Comparison of ENCODE assay signal across 8 mouse cellular contexts in genomic region chr4:122837180-122837730, GRCm38 (mm10). TPM values are rescaled to one million over a fixed set of nuclear protein-coding genes. Genes with fewer than 3 reads are reported as not detected.
DNase-seq lines count a peak whose midpoint lies in the region; ATAC-seq and TF ChIP-seq lines count a peak whose summit lies in the region.

No protein-coding gene starts in this region.

- H3K4me2 ChIP-seq in heart, embryonic 13.5 days = peak overlapping the region; percentile 94
- peak overlapping the region; percentile 83 for H3K4me2 ChIP-seq in hindbrain, embryonic 12.5 days (replicated peaks)

- peak overlapping the region; percentile 89; the same call in 1 of the 2 replicates for H3K4me3 ChIP-seq in heart, embryonic 13.5 days
- H3K4me3 ChIP-seq in heart, embryonic 10.5 days = no peak overlapping the region
- H3K4me3 ChIP-seq in G1E (ENCODE audit: low read depth, low read length) = peak overlapping the region; percentile 89; the same call in 1 of the 2 replicates
- H3K4me3 ChIP-seq in hindbrain, embryonic 12.5 days = no peak overlapping the region
- H3K4me3 ChIP-seq in midbrain, embryonic 10.5 days = peak overlapping the region; percentile 89

- H3K27me3 ChIP-seq in heart, embryonic 13.5 days (replicated peaks) = no peaks in the 10 kb centered on the region
- H3K27me3 ChIP-seq in heart, embryonic 10.5 days (ENCODE audit: insufficient read depth, poor library complexity, severe bottlenecking) = no peaks in the 10 kb centered on the region
- H3K27me3 ChIP-seq in G1E (ENCODE audit: insufficient read depth, low read length) = no peaks in the 10 kb centered on the region
- no peaks in the 10 kb centered on the region for H3K27me3 ChIP-seq in hindbrain, embryonic 12.5 days
- H3K27me3 ChIP-seq in midbrain, embryonic 10.5 days (ENCODE audit: low read depth, poor library complexity, severe bottlenecking) = no peaks in the 10 kb centered on the region

- no peak for ATAC-seq in heart, embryonic 13.5 days (ENCODE audit: extremely low read depth, insufficient number of reproducible peaks, low FRiP score, low TSS enrichment)
- ATAC-seq in G1E (ENCODE audit: extremely low read depth, insufficient number of reproducible peaks, low FRiP score, poor library complexity, severe bottlenecking) = no peak
- ATAC-seq in hindbrain, embryonic 12.5 days (ENCODE audit: low FRiP score) = no peak

- no peak overlapping the region for H3K9ac ChIP-seq in heart, embryonic 13.5 days
- H3K9ac ChIP-seq in hindbrain, embryonic 12.5 days = no peak overlapping the region

- TF ChIP-seq CTCF in G1E (IDR thresholded peaks at IDR 0.05; ENCODE audit: low read depth, low read length) = no peak

- H3K27ac ChIP-seq in heart, embryonic 13.5 days (replicated peaks) = no peak overlapping the region
- H3K27ac ChIP-seq in heart, embryonic 10.5 days = no peak overlapping the region
- H3K27ac ChIP-seq in hindbrain, embryonic 12.5 days = no peak overlapping the region
- no peak overlapping the region for H3K27ac ChIP-seq in midbrain, embryonic 10.5 days (replicated peaks)

- peaks cover 28% of the 10 kb centered on the region for H3K4me1 ChIP-seq in heart, embryonic 13.5 days
- peaks cover 10% of the 10 kb centered on the region; the same call in 1 of the 2 replicates for H3K4me1 ChIP-seq in heart, embryonic 10.5 days
- peaks cover 23% of the 10 kb centered on the region for H3K4me1 ChIP-seq in G1E (ENCODE audit: insufficient read depth, low read depth, low read length)
- peaks cover 17% of the 10 kb centered on the region for H3K4me1 ChIP-seq in hindbrain, embryonic 12.5 days
- H3K4me1 ChIP-seq in midbrain, embryonic 10.5 days = peaks cover 40% of the 10 kb centered on the region

- 0 out of 2 replicates have a peak, but pooled peaks cover 3% of the 10 kb centered on the region for H3K9me3 ChIP-seq in heart, embryonic 13.5 days
- H3K9me3 ChIP-seq in heart, embryonic 10.5 days = no peaks in the 10 kb centered on the region
- no peaks in the 10 kb centered on the region for H3K9me3 ChIP-seq in G1E (replicated peaks)
- H3K9me3 ChIP-seq in hindbrain, embryonic 12.5 days (replicated peaks) = no peaks in the 10 kb centered on the region
- peaks cover 6% of the 10 kb centered on the region; the same call in 1 of the 2 replicates for H3K9me3 ChIP-seq in midbrain, embryonic 10.5 days (replicated peaks)

- 68% methylated on average over 6 of the region's 6 CpGs for WGBS in heart, embryonic 13.5 days
- WGBS in heart, embryonic 10.5 days = 73% methylated on average over 6 of the region's 6 CpGs
- 79% methylated on average over 6 of the region's 6 CpGs for WGBS in hindbrain, embryonic 12.5 days
- WGBS in midbrain, embryonic 10.5 days = 68% methylated on average over 6 of the region's 6 CpGs

- DNase-seq in heart, embryonic 10.5 days (ENCODE audit: low spot score) = no peak
- DNase-seq in G1E (ENCODE audit: low spot score) = no peak
- DNase-seq in midbrain, embryonic 10.5 days (ENCODE audit: low spot score) = no peak
- DNase-seq in kidney, postnatal 36 days = no peak
- no peak for DNase-seq in right cerebral cortex, adult 2 months (ENCODE audit: low spot score in 2 of 2)
- DNase-seq in spleen, adult 12 weeks (ENCODE audit: low spot score) = no peak

- peaks cover 16% of the 10 kb centered on the region for H3K36me3 ChIP-seq in heart, embryonic 13.5 days
- peaks cover 18% of the 10 kb centered on the region for H3K36me3 ChIP-seq in heart, embryonic 10.5 days
- H3K36me3 ChIP-seq in G1E (replicated peaks) = peaks cover 18% of the 10 kb centered on the region
- H3K36me3 ChIP-seq in hindbrain, embryonic 12.5 days = peaks cover 10% of the 10 kb centered on the region; the same call in 1 of the 2 replicates
- H3K36me3 ChIP-seq in midbrain, embryonic 10.5 days = peaks cover 22% of the 10 kb centered on the region

RNA-seq across cellular contexts. Expression of gene Ppt1, which starts 1.2 kb away (rescaled TPM):
- polyA plus RNA-seq in heart, embryonic 13.5 days (2015; fragmentation: Nextera tagmentation; extraction: Ambion mirVana) = 61.2 and 65.4 TPM in 2 replicates
- polyA plus RNA-seq in heart, embryonic 10.5 days (2016; fragmentation: Nextera tagmentation; extraction: Ambion mirVana) = 55.0 and 64.3 TPM in 2 replicates
- 70.4 and 70.9 TPM in 2 replicates for total RNA-seq in G1E (2014; fragmentation: Nextera tagmentation)
- 52.0 and 56.7 TPM in 2 replicates for total RNA-seq in G1E (2017)
- 6.6 and 9.3 TPM in 2 replicates for polyA plus RNA-seq in G1E (2012)
- 73.1 and 73.5 TPM in 2 replicates for polyA plus RNA-seq in hindbrain, embryonic 12.5 days (2016; fragmentation: Nextera tagmentation; extraction: Ambion mirVana)
- 64.7 and 69.3 TPM in 2 replicates for polyA plus RNA-seq in midbrain, embryonic 10.5 days (2016; fragmentation: Nextera tagmentation; extraction: Ambion mirVana)

RNA-seq across cellular contexts. Expression of gene Cap1, which starts 48.6 kb away (rescaled TPM):
- polyA plus RNA-seq in heart, embryonic 13.5 days (2015; fragmentation: Nextera tagmentation; extraction: Ambion mirVana) = 49.7 and 50.8 TPM in 2 replicates
- polyA plus RNA-seq in heart, embryonic 10.5 days (2016; fragmentation: Nextera tagmentation; extraction: Ambion mirVana) = 21.7 and 56.6 TPM in 2 replicates
- total RNA-seq in G1E (2014; fragmentation: Nextera tagmentation) = 186 and 190 TPM in 2 replicates
- total RNA-seq in G1E (2017) = 230 and 256 TPM in 2 replicates
- polyA plus RNA-seq in G1E (2012) = 21.1 and 28.2 TPM in 2 replicates
- polyA plus RNA-seq in hindbrain, embryonic 12.5 days (2016; fragmentation: Nextera tagmentation; extraction: Ambion mirVana) = 55.6 and 70.6 TPM in 2 replicates
- polyA plus RNA-seq in midbrain, embryonic 10.5 days (2016; fragmentation: Nextera tagmentation; extraction: Ambion mirVana) = 69.4 and 79.4 TPM in 2 replicates

Comparison
In these comparisons a context has a peak if more than half of its experiments do, and no peak if none do; other contexts are left out.
1. H3K4me3 ChIP-seq: peak in heart, embryonic 13.5 days (single experiment), G1E (single experiment) and midbrain, embryonic 10.5 days (single experiment); none in heart, embryonic 10.5 days (single experiment) and hindbrain, embryonic 12.5 days (single experiment).